Mouse (Mus musculus) midbrain, embryonic 15.5 days (tissue): Measurements from ENCODE around the gene Slco2a1. TPM values are rescaled to one million over a fixed set of nuclear protein-coding genes. Genes with fewer than 3 reads are reported as not detected.
A peak's percentile ranks its signal among the peaks of the same experiment; 100 is the strongest.

Experiments
- ATAC-seq: fragments of 200-750 bp; cut with Nextera tagmentation; replicated peaks from 2 replicates; pipeline ENCODE4 v1.8.0; 2017; ENCODE audit warnings: moderate TSS enrichment
- H3K27ac ChIP-seq: fragments of 300-500 bp; sonication (generic); 2 replicates; pipeline ENCODE4 v1.5.1; 2015; ENCODE audit warnings: mild to moderate bottlenecking, inconsistent platforms
- H3K27me3 ChIP-seq: fragments of 300-500 bp; sonication (generic); replicated peaks from 2 replicates; pipeline ENCODE4 v1.6.1; 2015; ENCODE audit warnings: inconsistent platforms
- H3K36me3 ChIP-seq: fragments of 300-500 bp; sonication (generic); replicated peaks from 2 replicates; pipeline ENCODE4 v1.6.1; 2015; ENCODE audit warnings: inconsistent platforms
- H3K4me1 ChIP-seq: fragments of 300-500 bp; sonication (generic); 2 replicates; pipeline ENCODE4 v1.6.1; 2015; ENCODE audit warnings: inconsistent platforms
- H3K4me2 ChIP-seq: fragments of 300-500 bp; sonication (generic); 2 replicates; pipeline ENCODE4 v1.6.1; 2015; ENCODE audit warnings: inconsistent platforms, mild to moderate bottlenecking, moderate library complexity
- H3K4me3 ChIP-seq: fragments of 300-500 bp; sonication (generic); 2 replicates; pipeline ENCODE4 v1.5.1; 2015; ENCODE audit warnings: mild to moderate bottlenecking, inconsistent platforms
- H3K9ac ChIP-seq: fragments of 300-500 bp; sonication (generic); 2 replicates; pipeline ENCODE4 v1.6.1; 2015; ENCODE audit warnings: mild to moderate bottlenecking, inconsistent platforms
- H3K9me3 ChIP-seq: fragments of 300-500 bp; sonication (generic); 2 replicates; pipeline ENCODE4 v1.6.1; 2016; ENCODE audit warnings: inconsistent platforms
- WGBS: fragments of 180-500 bp; shearing (Covaris S2); methylation state at CpG from one replicate; pipeline ENCODE4 v1.1.7; 2015; ENCODE audit warnings: mixed read lengths; 5-methylcytosine and 5-hydroxymethylcytosine counted together
- polyA plus RNA-seq: library from polyadenylated mRNA; unstranded; fragments of >200 nt; fragmentation: Nextera tagmentation; extraction: Ambion mirVana; gene quantifications from 2 replicates; pipeline ENCODE4 v1.2.1, GENCODE M21; 2015

Gene Slco2a1
- polyA plus RNA-seq, 1 experiment from 2014 or later: 3.0 TPM

GRCm38 (mm10) chr9:103143881-103144280, 155.4 kb downstream of the Slco2a1 start:
- 61% methylated on average over 4 of the region's 4 CpGs for WGBS
- Histone ChIP-seq H3K4me1 (peaks cover 52% of the 10 kb centered on the region), H3K27me3 (no peaks in the 10 kb centered on the region), H3K4me2 (no peak overlapping the region), H3K27ac (peak overlapping the region; percentile 62; the same call in 1 of the 2 replicates), H3K4me3 (no peak overlapping the region), H3K9ac (no peak overlapping the region), H3K9me3 (no peaks in the 10 kb centered on the region), H3K36me3 (0 out of 2 replicates have a peak, but pooled peaks cover 3% of the 10 kb centered on the region)
- ATAC-seq: no peak

DNA sequence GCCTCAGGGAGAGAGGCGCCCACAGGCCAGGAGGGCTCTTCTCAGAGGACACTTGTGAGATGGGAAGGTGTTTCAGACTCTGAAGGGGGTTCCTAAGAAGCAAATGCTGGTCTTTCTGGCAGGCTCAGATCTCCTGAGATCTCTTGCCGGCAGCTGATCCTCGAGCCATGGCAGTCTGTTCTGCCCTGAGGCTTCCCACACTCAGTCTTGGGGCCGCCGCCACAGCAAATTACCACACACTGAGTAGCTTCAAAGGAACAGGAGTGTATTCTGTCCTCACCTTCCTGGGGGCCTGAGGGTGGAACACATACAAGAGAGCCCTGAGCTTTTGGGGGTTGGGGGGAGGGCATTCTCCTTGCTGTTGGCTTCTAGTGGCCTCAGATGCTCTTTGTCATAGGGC, 156.8 kb downstream of the Slco2a1 start:
- Histone ChIP-seq H3K9me3 (no peaks in the 10 kb centered on the region), H3K4me3 (no peak overlapping the region), H3K4me2 (no peak overlapping the region), H3K9ac (no peak overlapping the region), H3K27me3 (no peaks in the 10 kb centered on the region), H3K27ac (peak overlapping the region; percentile 62), H3K4me1 (peaks cover 46% of the 10 kb centered on the region), H3K36me3 (0 out of 2 replicates have a peak, but pooled peaks cover 3% of the 10 kb centered on the region)
- 46% methylated on average over 5 of the region's 5 CpGs for WGBS
- ATAC-seq: 0 out of 2 replicates have a peak, but pooled peaks have one; percentile 18

Other genes with a start within 250 kb of the Slco2a1 start
- 12.5 and 14.1 TPM in 2 replicates for gene Ryk, start 153.8 kb upstream of the Slco2a1 start, polyA plus RNA-seq
- gene Rab6b, start 123.1 kb downstream of the Slco2a1 start, polyA plus RNA-seq: 107 and 110 TPM in 2 replicates
- gene Srprb, start 213.4 kb downstream of the Slco2a1 start, polyA plus RNA-seq: 59.3 and 59.8 TPM in 2 replicates
- 0.37 TPM in 1 of 2 replicates, not detected in the other for gene Gm20425, start 241.6 kb downstream of the Slco2a1 start, polyA plus RNA-seq
- gene Trf, start 241.7 kb downstream of the Slco2a1 start, polyA plus RNA-seq: 35.0 and 39.6 TPM in 2 replicates